Mouse (Mus musculus): ENCODE measurements around the gene Gpr15. TPM values are rescaled to one million over a fixed set of nuclear protein-coding genes. Genes with fewer than 3 reads are reported as not detected.
A peak's percentile ranks its signal among the peaks of the same experiment; 100 is the strongest.

The Gpr15 gene
- polyA plus RNA-seq, 1 experiment: not detected

- TF ChIP-seq POLR2A (IDR thresholded peaks at IDR 0.05; ENCODE audit: insufficient read depth, low read depth, low read length): peak; percentile 57
- TF ChIP-seq CTCF (IDR thresholded peaks at IDR 0.05; ENCODE audit: insufficient read depth, low read depth, low read length): no peak
- no peak within 1 kb of the TSS for H3K27ac ChIP-seq (ENCODE audit: insufficient read depth, low read depth, low read length)
- H3K4me3 ChIP-seq (ENCODE audit: insufficient read depth, low read depth, low read length): peak within 1 kb of the TSS; percentile 86
- WGBS: 2% methylated on average over 33 of the region's 35 CpGs
- H3K4me1 ChIP-seq (ENCODE audit: control insufficient read depth, insufficient read depth, low read length): peaks cover 6% of the 10 kb centered on the region
Observed at GRCm38 (mm10) chr16:58727477-58728131, 8.7 kb upstream of the Gpr15 start, which contains the start of gene Cldnd1. Gene Cldnd1, plus strand, starts transcription at chr16:58727910.

- Histone ChIP-seq H3K27ac (ENCODE audit: insufficient read depth, low read depth, low read length) (no peak overlapping the region), H3K4me1 (ENCODE audit: control insufficient read depth, insufficient read depth, low read length) (peaks cover 6% of the 10 kb centered on the region), H3K4me3 (ENCODE audit: insufficient read depth, low read depth, low read length) (no peak overlapping the region)
- WGBS: 80% methylated on average over 11 of the region's 11 CpGs
- no peak for TF ChIP-seq CTCF (IDR thresholded peaks at IDR 0.05; ENCODE audit: insufficient read depth, low read depth, low read length)
- TF ChIP-seq POLR2A (IDR thresholded peaks at IDR 0.05; ENCODE audit: insufficient read depth, low read depth, low read length): no peak
Observed at GRCm38 (mm10) chr16:58726680-58727476, 8.0 kb upstream of the Gpr15 start.

GRCm38 (mm10) chr16:58722292-58722691 lies 3.4 kb upstream of the Gpr15 start:
- TF ChIP-seq POLR2A (IDR thresholded peaks at IDR 0.05; ENCODE audit: insufficient read depth, low read depth, low read length): no peak
- no peak for TF ChIP-seq CTCF (IDR thresholded peaks at IDR 0.05; ENCODE audit: insufficient read depth, low read depth, low read length)
- WGBS: over 99% methylated on average over 2 of the region's 2 CpGs
- Histone ChIP-seq H3K4me3 (ENCODE audit: insufficient read depth, low read depth, low read length) (no peak overlapping the region), H3K27ac (ENCODE audit: insufficient read depth, low read depth, low read length) (no peak overlapping the region), H3K4me1 (ENCODE audit: control insufficient read depth, insufficient read depth, low read length) (no peaks in the 10 kb centered on the region)

- Histone ChIP-seq H3K27ac (ENCODE audit: insufficient read depth, low read depth, low read length) (no peak overlapping the region), H3K4me1 (ENCODE audit: control insufficient read depth, insufficient read depth, low read length) (no peaks in the 10 kb centered on the region), H3K4me3 (ENCODE audit: insufficient read depth, low read depth, low read length) (no peak overlapping the region)
- TF ChIP-seq CTCF (IDR thresholded peaks at IDR 0.05; ENCODE audit: insufficient read depth, low read depth, low read length): no peak
- TF ChIP-seq POLR2A (IDR thresholded peaks at IDR 0.05; ENCODE audit: insufficient read depth, low read depth, low read length): no peak
- WGBS: 72% methylated on average over 4 of the region's 4 CpGs
Observed at GRCm38 (mm10) chr16:58715018-58715417, 3.9 kb downstream of the Gpr15 start.

GRCm38 (mm10) chr16:58713128-58713527 lies 5.7 kb downstream of the Gpr15 start:
- 98% methylated on average over 1 of the region's 1 CpGs for WGBS
- no peak for TF ChIP-seq POLR2A (IDR thresholded peaks at IDR 0.05; ENCODE audit: insufficient read depth, low read depth, low read length)
- TF ChIP-seq CTCF (IDR thresholded peaks at IDR 0.05; ENCODE audit: insufficient read depth, low read depth, low read length): no peak
- H3K4me3 ChIP-seq (ENCODE audit: insufficient read depth, low read depth, low read length): no peak overlapping the region
- H3K27ac ChIP-seq (ENCODE audit: insufficient read depth, low read depth, low read length): no peak overlapping the region
- no peaks in the 10 kb centered on the region for H3K4me1 ChIP-seq (ENCODE audit: control insufficient read depth, insufficient read depth, low read length)

GRCm38 (mm10) chr16:58712221-58712620 lies 6.6 kb downstream of the Gpr15 start:
- TF ChIP-seq POLR2A (IDR thresholded peaks at IDR 0.05; ENCODE audit: insufficient read depth, low read depth, low read length): no peak
- TF ChIP-seq CTCF (IDR thresholded peaks at IDR 0.05; ENCODE audit: insufficient read depth, low read depth, low read length): no peak
- Histone ChIP-seq H3K4me1 (ENCODE audit: control insufficient read depth, insufficient read depth, low read length) (no peaks in the 10 kb centered on the region), H3K4me3 (ENCODE audit: insufficient read depth, low read depth, low read length) (no peak overlapping the region), H3K27ac (ENCODE audit: insufficient read depth, low read depth, low read length) (no peak overlapping the region)
- WGBS: 82% methylated on average over 8 of the region's 8 CpGs

GRCm38 (mm10) chr16:58709536-58709935 lies 9.3 kb downstream of the Gpr15 start:
- no peak overlapping the region for H3K4me3 ChIP-seq (ENCODE audit: insufficient read depth, low read depth, low read length)
- no peak overlapping the region for H3K27ac ChIP-seq (ENCODE audit: insufficient read depth, low read depth, low read length)
- no peak for TF ChIP-seq CTCF (IDR thresholded peaks at IDR 0.05; ENCODE audit: insufficient read depth, low read depth, low read length)
- TF ChIP-seq POLR2A (IDR thresholded peaks at IDR 0.05; ENCODE audit: insufficient read depth, low read depth, low read length): no peak
- H3K4me1 ChIP-seq (ENCODE audit: control insufficient read depth, insufficient read depth, low read length): no peaks in the 10 kb centered on the region
- WGBS: 91% methylated on average over 4 of the region's 4 CpGs

GRCm38 (mm10) chr16:58708601-58709475 lies 10.0 kb downstream of the Gpr15 start:
- TF ChIP-seq POLR2A (IDR thresholded peaks at IDR 0.05; ENCODE audit: insufficient read depth, low read depth, low read length) (no peak), CTCF (IDR thresholded peaks at IDR 0.05; ENCODE audit: insufficient read depth, low read depth, low read length) (no peak)
- WGBS: 81% methylated on average over 3 of the region's 3 CpGs
- Histone ChIP-seq H3K27ac (ENCODE audit: insufficient read depth, low read depth, low read length) (no peak overlapping the region), H3K4me1 (ENCODE audit: control insufficient read depth, insufficient read depth, low read length) (no peaks in the 10 kb centered on the region), H3K4me3 (ENCODE audit: insufficient read depth, low read depth, low read length) (no peak overlapping the region)

Data from olfactory bulb, adult 2 months (tissue).